Mouse (Mus musculus): ENCODE measurements at regions not wholly inside any gene's neighbourhood (a gene's known extent, or its start where the extent isn't known, plus 50 kb on each side); places are given as distances from the start of the nearest gene placed in this dataset.
A peak's percentile ranks its signal among the peaks of the same experiment; 100 is the strongest.

DNA sequence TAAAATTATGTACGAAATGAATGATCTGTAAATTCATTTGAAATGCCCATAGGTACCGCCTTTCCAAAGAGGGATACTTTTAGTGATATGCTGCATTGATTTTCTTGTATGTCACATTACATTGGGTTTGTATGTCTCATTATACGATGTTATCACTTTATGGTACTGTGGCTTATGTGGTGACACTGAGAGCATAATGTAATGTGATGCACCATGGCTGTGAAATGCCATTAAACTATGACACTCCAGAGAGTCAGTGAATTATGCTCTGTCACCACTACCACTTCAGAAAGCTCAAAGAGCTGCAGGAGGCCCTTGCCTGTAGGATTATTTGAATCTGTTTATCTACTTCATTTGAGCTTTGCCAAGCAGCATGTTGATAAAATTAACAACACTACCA is 695.4 kb upstream of the Slc10a2 start:
- DNase-seq (ENCODE audit: low spot score) = no peak

- no peak for DNase-seq (ENCODE audit: low spot score)
These were observed 651.2 kb upstream of the Slc10a2 start for GRCm38 (mm10) chr8:5756366-5756765.

DNA sequence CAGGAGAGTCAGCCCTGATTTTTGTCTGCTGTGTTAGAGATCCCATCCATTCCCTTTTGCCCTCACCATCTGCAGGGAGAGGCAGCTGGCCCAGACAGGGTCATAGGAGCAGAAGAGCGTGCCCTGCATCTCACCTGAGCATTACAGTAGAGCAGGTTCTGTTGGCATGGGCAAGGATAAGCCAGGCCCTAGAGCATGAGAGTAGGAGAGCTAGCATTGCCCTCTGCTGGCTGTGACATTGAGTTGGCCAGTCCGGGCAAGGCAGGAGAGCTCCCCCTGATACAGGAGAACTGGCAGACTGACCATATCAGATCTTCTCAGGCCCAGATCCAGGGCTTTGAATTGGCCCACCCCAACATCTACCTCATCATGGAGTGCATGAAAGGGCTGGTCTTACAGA is 634.4 kb upstream of the Slc10a2 start:
- peak; percentile 5 for DNase-seq (ENCODE audit: low spot score)

DNA sequence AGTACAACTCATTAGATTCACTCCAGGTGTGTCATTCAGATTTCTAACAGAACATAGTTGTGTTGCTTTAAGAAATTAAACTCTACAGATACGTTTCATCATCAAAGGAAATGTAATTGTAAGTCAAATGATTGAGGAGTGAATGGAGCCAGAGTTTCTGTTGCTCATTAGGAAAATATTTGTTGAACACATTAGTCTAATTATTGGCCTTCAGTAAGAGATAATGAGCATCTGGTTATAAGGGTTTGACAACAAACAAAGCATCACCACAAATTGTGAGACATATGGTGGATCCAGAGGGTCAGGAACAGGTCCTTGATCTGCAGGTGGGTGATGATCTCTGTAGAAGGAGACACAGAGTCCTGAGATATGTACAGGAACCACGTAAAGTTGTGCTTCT is 622.3 kb upstream of the Slc10a2 start:
- no peak for DNase-seq (ENCODE audit: low spot score)

- DNase-seq (ENCODE audit: low spot score) = no peak
These were observed 582.8 kb upstream of the Slc10a2 start for GRCm38 (mm10) chr8:5687999-5688398.

DNA sequence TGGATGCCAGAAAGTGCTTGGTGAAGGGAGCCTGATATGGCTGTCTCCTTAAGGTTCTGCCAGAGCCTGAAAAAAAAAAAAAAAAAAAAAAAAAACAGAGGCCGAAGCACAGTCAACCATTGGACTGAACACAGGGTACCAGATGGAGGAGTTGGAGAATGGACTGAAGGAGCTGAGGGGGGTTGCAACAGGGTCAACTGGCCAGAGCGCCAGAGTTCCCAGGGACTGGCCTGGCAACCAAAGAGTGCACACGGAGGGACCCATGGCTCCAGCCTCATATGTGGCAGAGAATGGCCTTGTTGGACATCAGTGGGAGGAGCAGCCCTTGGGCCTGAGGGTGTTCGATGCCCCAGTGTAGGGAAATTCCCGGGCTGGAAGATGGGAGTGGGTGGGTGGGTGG is 569.8 kb upstream of the Slc10a2 start:
- no peak for DNase-seq (ENCODE audit: low spot score)
